Comparison of ENCODE assay signal across 13 mouse cellular contexts in the genomic region with DNA sequence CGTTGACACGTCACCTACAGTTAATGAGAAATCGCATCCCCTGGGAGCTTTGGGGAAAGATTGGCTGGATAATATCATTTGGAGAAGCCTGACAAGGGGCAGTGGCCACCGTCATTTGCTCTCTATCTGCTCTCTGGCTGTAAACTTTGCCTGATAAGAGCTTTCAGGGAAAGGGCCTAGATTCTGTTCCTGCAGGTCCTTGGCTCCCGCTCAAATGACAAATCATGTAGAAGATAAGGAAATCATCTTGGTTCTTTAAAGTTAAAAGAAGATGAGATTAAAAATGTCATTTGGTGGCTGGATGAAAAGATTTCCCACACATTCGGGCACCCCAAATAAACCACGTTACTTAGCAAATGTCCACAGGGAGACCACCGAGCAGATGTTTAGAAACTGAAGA.
"Had no signal": no experiment of that assay in that cellular context is flagged by ENCODE, and none has a peak within 500 bp of the region (broad histone marks: within the 10 kb centered on the region; RNA-seq: fewer than 3 reads in every experiment).

No protein-coding gene starts in this region.

- H3K9me3 ChIP-seq: kidney, embryonic 15.5 days; limb, embryonic 15.5 days; midbrain, embryonic 12.5 days; neural tube, embryonic 13.5 days; stomach, embryonic 15.5 days had no signal

- H3K4me2 ChIP-seq: kidney, embryonic 15.5 days; limb, embryonic 15.5 days; midbrain, embryonic 12.5 days; neural tube, embryonic 13.5 days; stomach, embryonic 15.5 days had no signal

- H3K27ac ChIP-seq: kidney, embryonic 15.5 days; limb, embryonic 15.5 days; liver, embryonic 14.5 days; midbrain, embryonic 12.5 days; neural tube, embryonic 13.5 days; stomach, embryonic 15.5 days had no signal

- H3K27me3 ChIP-seq: stomach, embryonic 15.5 days had no signal

- H3K36me3 ChIP-seq: kidney, embryonic 15.5 days; limb, embryonic 15.5 days; midbrain, embryonic 12.5 days; neural tube, embryonic 13.5 days; stomach, embryonic 15.5 days had no signal

- H3K4me3 ChIP-seq: kidney, embryonic 15.5 days; limb, embryonic 15.5 days; midbrain, embryonic 12.5 days; neural tube, embryonic 13.5 days; stomach, embryonic 15.5 days had no signal

- DNase-seq: kidney, postnatal 14 days; lung, adult 18-20 months; retina, postnatal 1 day; right cerebral cortex, postnatal 14 days; thymus, adult 2 months; thymus, postnatal 25 days had no signal

- ATAC-seq: midbrain, embryonic 16.5 days had no signal

- H3K9ac ChIP-seq: kidney, embryonic 15.5 days; limb, embryonic 15.5 days; liver, embryonic 14.5 days; midbrain, embryonic 12.5 days; neural tube, embryonic 13.5 days; stomach, embryonic 15.5 days had no signal
